16 mouse cellular contexts compared by ENCODE assay signal in the genomic region with DNA sequence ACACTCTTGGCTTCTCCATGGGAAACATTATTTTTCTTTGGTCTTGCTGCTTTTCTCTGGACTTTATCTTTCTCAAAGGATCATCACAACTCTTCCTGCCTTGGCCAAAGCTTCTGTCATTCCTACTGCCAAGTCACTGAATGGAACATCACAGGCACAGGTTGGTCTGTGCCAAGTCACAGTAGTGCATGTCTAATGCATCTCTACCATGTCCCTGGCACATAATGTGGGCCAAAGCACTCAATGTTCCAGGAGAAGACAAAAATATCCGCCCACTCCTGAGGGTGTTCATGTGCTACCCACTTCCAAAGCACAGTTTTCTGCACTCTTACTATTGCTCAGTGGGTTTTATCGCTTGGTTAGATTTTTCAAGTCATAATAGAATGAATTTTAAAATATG.
A peak's percentile ranks its signal among the peaks of the same experiment; 100 is the strongest.
DNase-seq lines count a peak whose midpoint lies in the region; TF ChIP-seq lines count a peak whose summit lies in the region.
"Had no signal": no experiment of that assay in that cellular context is flagged by ENCODE, and none has a peak within 500 bp of the region (broad histone marks: within the 10 kb centered on the region; RNA-seq: fewer than 3 reads in every experiment).

No protein-coding gene starts in this region.

- H3K27ac ChIP-seq in gastrocnemius, adult 2 months: no peak overlapping the region
- H3K27ac ChIP-seq: forebrain, embryonic 12.5 days; heart, embryonic 10.5 days; kidney, embryonic 15.5 days; left cerebral cortex, adult 2 months; limb, embryonic 15.5 days had no signal

- intact Hi-C loops in gastrocnemius, adult 2 months (cut with DNase I): no loop called here

- H3K4me3 ChIP-seq in gastrocnemius, adult 2 months: no peak overlapping the region
- H3K4me3 ChIP-seq: forebrain, embryonic 12.5 days; heart, embryonic 10.5 days; kidney, embryonic 15.5 days; left cerebral cortex, adult 2 months; limb, embryonic 15.5 days; myocyte had no signal

- no peak for TF ChIP-seq CTCF in gastrocnemius, adult 2 months (IDR thresholded peaks at IDR 0.05)

- peak; percentile 15 for DNase-seq in gastrocnemius, adult 2 months
- DNase-seq in gastrocnemius, postnatal 4 days (ENCODE audit: low spot score in 2 of 2): no peak
- peak; percentile 50 to 53 for DNase-seq in left cerebral cortex, adult 18-20 months (ENCODE audit: low spot score in 2 of 2)
- no peak for DNase-seq in left cerebral cortex, adult 8-10 months (ENCODE audit: low spot score in 2 of 2)
- peak; percentile 14 to 40 for DNase-seq in cerebellum, postnatal 36 days
- peak; percentile 21 for DNase-seq in skeletal muscle tissue, adult 2 months (ENCODE audit: low read depth, low spot score)
- DNase-seq in ovary, postnatal 14 days (ENCODE audit: low spot score): no peak
- DNase-seq: heart, postnatal 4 days; lung, adult 18-20 months; lung, postnatal 4 days had no signal

Comparison
In these comparisons a context has a peak if more than half of its experiments do, and no peak if none do; other contexts are left out.
1. DNase-seq: peak in gastrocnemius, adult 2 months (single experiment), left cerebral cortex, adult 18-20 months (2 of 2), cerebellum, postnatal 36 days (2 of 2) and skeletal muscle tissue, adult 2 months (single experiment); none in gastrocnemius, postnatal 4 days (0 of 2), left cerebral cortex, adult 8-10 months (0 of 2) and ovary, postnatal 14 days (single experiment).